Mouse (Mus musculus): ENCODE results near the gene Sik1. TPM values are rescaled to one million over a fixed set of nuclear protein-coding genes. Genes with fewer than 3 reads are reported as not detected.
A peak's percentile ranks its signal among the peaks of the same experiment; 100 is the strongest.
"Not testable (repeated sequence)": the region's sequence is repeated elsewhere in the genome, so short reads cannot be mapped to it uniquely, and the experiment has no call there.

Gene Sik1
- polyA plus RNA-seq, 2 experiments = 19.9 to 26.9 TPM

DNA sequence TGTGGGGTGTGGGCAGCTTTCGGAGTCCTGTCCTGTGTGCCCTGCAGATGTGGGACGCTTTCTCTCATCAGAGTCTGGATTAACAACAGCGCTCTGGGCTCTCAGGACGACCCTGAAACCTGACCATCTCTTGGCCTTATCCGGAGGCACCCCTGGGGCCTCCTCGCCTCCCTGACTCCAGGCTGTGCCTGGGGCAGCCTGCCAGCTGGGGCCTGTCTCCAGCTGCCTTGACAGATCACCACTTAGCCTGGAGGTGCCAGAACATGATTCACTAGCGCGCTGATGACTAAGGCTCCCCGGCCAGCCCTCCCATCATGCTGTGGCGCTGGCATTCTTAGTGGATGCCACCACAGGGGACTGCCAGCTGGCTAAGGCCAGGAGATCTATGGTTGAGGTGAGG lies 37.1 kb upstream of the Sik1 start:
- peaks cover 18% of the 10 kb centered on the region for H3K4me1 ChIP-seq (ENCODE audit: control insufficient read depth, insufficient read depth, low read length)
- no peak overlapping the region; the same call in 1 of the 2 replicates for H3K27ac ChIP-seq (replicated peaks; ENCODE audit: low read depth, low read length)
- DNase-seq (ENCODE audit: low spot score) = peak; percentile 80
- no peak overlapping the region for H3K9ac ChIP-seq (ENCODE audit: low read depth, low read length, severe bottlenecking)
- no peaks in the 10 kb centered on the region for H3K36me3 ChIP-seq (ENCODE audit: control insufficient read depth, insufficient read depth, low read length)
- 12% methylated on average over 10 of the region's 10 CpGs for WGBS
- no peaks in the 10 kb centered on the region for H3K9me3 ChIP-seq (ENCODE audit: control insufficient read depth, low read length)
- no peaks in the 10 kb centered on the region for H3K27me3 ChIP-seq (ENCODE audit: control insufficient read depth, insufficient read depth, low read length)
- no peak overlapping the region for H3K4me2 ChIP-seq (replicated peaks; ENCODE audit: low read depth, low read length, severe bottlenecking)
- peak; percentile 81 for ATAC-seq (ENCODE audit: low FRiP score, low read depth)
- TF ChIP-seq POLR2A (IDR thresholded peaks at IDR 0.05; ENCODE audit: borderline replicate concordance, extremely low read depth, insufficient read depth, insufficient read length) = no peak
- no peak overlapping the region for H3K4me3 ChIP-seq (replicated peaks; ENCODE audit: low read length)

DNA sequence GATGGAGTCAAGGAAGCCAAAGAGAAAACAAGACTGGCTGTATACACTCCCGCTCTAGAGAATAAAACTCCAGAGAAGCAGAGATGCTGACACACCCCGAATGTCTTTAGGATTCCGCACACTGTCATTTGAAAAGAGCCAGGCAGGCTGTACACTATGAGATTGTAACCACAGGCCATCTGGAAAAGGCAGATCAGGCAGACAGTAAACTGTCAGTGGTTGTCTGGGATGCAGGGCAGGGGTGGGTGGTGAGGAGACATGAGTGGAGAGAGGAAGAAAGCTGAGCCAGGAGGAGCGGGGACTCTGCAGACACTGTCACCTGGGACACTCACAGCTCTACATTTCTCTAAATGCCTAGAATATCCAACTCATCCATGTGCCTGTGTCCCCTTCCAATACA lies 36.3 kb upstream of the Sik1 start:
- TF ChIP-seq POLR2A (IDR thresholded peaks at IDR 0.05; ENCODE audit: borderline replicate concordance, extremely low read depth, insufficient read depth, insufficient read length) = no peak
- H3K4me2 ChIP-seq (replicated peaks; ENCODE audit: low read depth, low read length, severe bottlenecking) = no peak overlapping the region
- peak overlapping the region; percentile 11; the same call in 1 of the 2 replicates for H3K27ac ChIP-seq (replicated peaks; ENCODE audit: low read depth, low read length)
- no peaks in the 10 kb centered on the region for H3K36me3 ChIP-seq (ENCODE audit: control insufficient read depth, insufficient read depth, low read length)
- no peaks in the 10 kb centered on the region for H3K9me3 ChIP-seq (ENCODE audit: control insufficient read depth, low read length)
- H3K4me1 ChIP-seq (ENCODE audit: control insufficient read depth, insufficient read depth, low read length) = peaks cover 18% of the 10 kb centered on the region
- H3K4me3 ChIP-seq (replicated peaks; ENCODE audit: low read length) = no peak overlapping the region
- H3K9ac ChIP-seq (ENCODE audit: low read depth, low read length, severe bottlenecking) = no peak overlapping the region
- WGBS = 62% methylated on average over 4 of the region's 4 CpGs
- no peak for ATAC-seq (ENCODE audit: low FRiP score, low read depth)
- H3K27me3 ChIP-seq (ENCODE audit: control insufficient read depth, insufficient read depth, low read length) = no peaks in the 10 kb centered on the region
- DNase-seq (ENCODE audit: low spot score) = no peak

- ATAC-seq (ENCODE audit: low FRiP score, low read depth) (no peak), DNase-seq (ENCODE audit: low spot score) (no peak)
- H3K4me3 ChIP-seq (replicated peaks; ENCODE audit: low read length) = no peak overlapping the region
- H3K36me3 ChIP-seq (ENCODE audit: control insufficient read depth, insufficient read depth, low read length) = no peaks in the 10 kb centered on the region
- H3K4me1 ChIP-seq (ENCODE audit: control insufficient read depth, insufficient read depth, low read length) = peaks cover 18% of the 10 kb centered on the region
- H3K27ac ChIP-seq (replicated peaks; ENCODE audit: low read depth, low read length) = no peak overlapping the region
- no peak for TF ChIP-seq POLR2A (IDR thresholded peaks at IDR 0.05; ENCODE audit: borderline replicate concordance, extremely low read depth, insufficient read depth, insufficient read length)
- no peaks in the 10 kb centered on the region for H3K9me3 ChIP-seq (ENCODE audit: control insufficient read depth, low read length)
- no peak overlapping the region for H3K9ac ChIP-seq (ENCODE audit: low read depth, low read length, severe bottlenecking)
- 44% methylated on average over 2 of the region's 2 CpGs for WGBS
- no peak overlapping the region for H3K4me2 ChIP-seq (replicated peaks; ENCODE audit: low read depth, low read length, severe bottlenecking)
- H3K27me3 ChIP-seq (ENCODE audit: control insufficient read depth, insufficient read depth, low read length) = no peaks in the 10 kb centered on the region
These were observed 34.8 kb upstream of the Sik1 start for GRCm38 (mm10) chr17:31890311-31890951.

- TF ChIP-seq POLR2A (IDR thresholded peaks at IDR 0.05; ENCODE audit: borderline replicate concordance, extremely low read depth, insufficient read depth, insufficient read length) = no peak
- Histone ChIP-seq H3K27me3 (ENCODE audit: control insufficient read depth, insufficient read depth, low read length) (no peaks in the 10 kb centered on the region), H3K9me3 (ENCODE audit: control insufficient read depth, low read length) (no peaks in the 10 kb centered on the region), H3K36me3 (ENCODE audit: control insufficient read depth, insufficient read depth, low read length) (no peaks in the 10 kb centered on the region), H3K9ac (ENCODE audit: low read depth, low read length, severe bottlenecking) (no peak overlapping the region), H3K27ac (replicated peaks; ENCODE audit: low read depth, low read length) (no peak overlapping the region), H3K4me2 (replicated peaks; ENCODE audit: low read depth, low read length, severe bottlenecking) (no peak overlapping the region), H3K4me1 (ENCODE audit: control insufficient read depth, insufficient read depth, low read length) (peaks cover 18% of the 10 kb centered on the region), H3K4me3 (replicated peaks; ENCODE audit: low read length) (no peak overlapping the region)
- ATAC-seq (ENCODE audit: low FRiP score, low read depth) (no peak), DNase-seq (ENCODE audit: low spot score) (no peak)
- WGBS = 59% methylated on average over 9 of the region's 9 CpGs
These were observed 34.0 kb upstream of the Sik1 start for GRCm38 (mm10) chr17:31889446-31890201.

DNA sequence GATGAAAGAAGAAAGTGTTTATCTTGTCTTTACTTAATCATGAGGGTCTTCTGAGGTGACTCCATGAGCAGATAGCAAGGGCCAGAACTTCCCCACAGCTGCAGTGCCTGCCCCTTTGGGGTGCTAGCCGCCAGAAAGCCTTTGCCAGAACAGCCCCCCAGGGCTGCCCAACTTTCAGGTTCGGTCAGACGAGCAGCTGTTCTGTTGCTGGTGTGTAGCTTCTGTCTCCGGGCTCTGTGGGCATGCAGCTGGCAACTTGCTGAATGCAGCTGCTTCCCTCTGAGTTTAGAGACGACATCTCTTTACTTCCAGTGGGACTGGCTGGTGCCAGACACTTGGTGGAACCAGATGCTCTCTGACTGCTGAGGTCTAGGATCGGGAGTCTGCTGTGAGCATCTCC lies 32.9 kb upstream of the Sik1 start:
- WGBS = 42% methylated on average over 6 of the region's 6 CpGs
- H3K4me3 ChIP-seq (replicated peaks; ENCODE audit: low read length) = no peak overlapping the region
- H3K4me2 ChIP-seq (replicated peaks; ENCODE audit: low read depth, low read length, severe bottlenecking) = no peak overlapping the region
- ATAC-seq (ENCODE audit: low FRiP score, low read depth) (0 out of 2 replicates have a peak, but pooled peaks have one; percentile 21), DNase-seq (ENCODE audit: low spot score) (peak; percentile 30)
- no peak for TF ChIP-seq POLR2A (IDR thresholded peaks at IDR 0.05; ENCODE audit: borderline replicate concordance, extremely low read depth, insufficient read depth, insufficient read length)
- no peaks in the 10 kb centered on the region for H3K36me3 ChIP-seq (ENCODE audit: control insufficient read depth, insufficient read depth, low read length)
- no peak overlapping the region for H3K9ac ChIP-seq (ENCODE audit: low read depth, low read length, severe bottlenecking)
- H3K27me3 ChIP-seq (ENCODE audit: control insufficient read depth, insufficient read depth, low read length) = no peaks in the 10 kb centered on the region
- H3K27ac ChIP-seq (replicated peaks; ENCODE audit: low read depth, low read length) = no peak overlapping the region
- H3K4me1 ChIP-seq (ENCODE audit: control insufficient read depth, insufficient read depth, low read length) = peaks cover 18% of the 10 kb centered on the region
- H3K9me3 ChIP-seq (ENCODE audit: control insufficient read depth, low read length) = no peaks in the 10 kb centered on the region

DNA sequence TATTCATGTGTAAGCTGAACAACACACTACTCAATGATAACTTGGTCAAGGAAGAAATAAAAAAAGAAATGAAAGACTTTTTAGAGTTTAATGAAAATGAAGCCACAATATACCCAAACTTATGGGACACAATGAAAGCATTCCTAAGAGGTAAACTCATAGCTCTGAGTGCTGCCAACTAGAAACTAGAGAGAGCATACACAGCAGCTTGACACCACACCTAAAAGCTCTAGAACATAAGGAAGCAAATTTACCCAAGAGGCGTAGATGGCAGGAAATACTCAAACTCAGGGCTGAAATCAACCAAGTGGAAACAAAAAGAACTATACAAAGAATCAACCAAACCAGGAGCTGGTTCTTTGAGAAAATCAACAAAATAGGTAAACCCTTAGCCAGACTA lies 29.1 kb upstream of the Sik1 start:
- H3K36me3 ChIP-seq (ENCODE audit: control insufficient read depth, insufficient read depth, low read length); ATAC-seq (ENCODE audit: low FRiP score, low read depth); H3K9ac ChIP-seq (ENCODE audit: low read depth, low read length, severe bottlenecking); DNase-seq (ENCODE audit: low spot score); H3K9me3 ChIP-seq (ENCODE audit: control insufficient read depth, low read length); H3K27me3 ChIP-seq (ENCODE audit: control insufficient read depth, insufficient read depth, low read length); H3K4me3 ChIP-seq (replicated peaks; ENCODE audit: low read length); H3K27ac ChIP-seq (replicated peaks; ENCODE audit: low read depth, low read length); H3K4me1 ChIP-seq (ENCODE audit: control insufficient read depth, insufficient read depth, low read length); H3K4me2 ChIP-seq (replicated peaks; ENCODE audit: low read depth, low read length, severe bottlenecking): not testable (repeated sequence)
- 87% methylated on average over 1 of the region's 1 CpGs for WGBS

Data from limb, embryonic 14.5 days (tissue).